Mouse (Mus musculus): ENCODE data around the gene Lce1b. TPM values are rescaled to one million over a fixed set of nuclear protein-coding genes. Genes with fewer than 3 reads are reported as not detected.
"Not testable (repeated sequence)": the region's sequence is repeated elsewhere in the genome, so short reads cannot be mapped to it uniquely, and the experiment has no call there.

The Lce1b gene
- not detected in 2 replicates for polyA plus RNA-seq (2012; rRNA removed)

DNA sequence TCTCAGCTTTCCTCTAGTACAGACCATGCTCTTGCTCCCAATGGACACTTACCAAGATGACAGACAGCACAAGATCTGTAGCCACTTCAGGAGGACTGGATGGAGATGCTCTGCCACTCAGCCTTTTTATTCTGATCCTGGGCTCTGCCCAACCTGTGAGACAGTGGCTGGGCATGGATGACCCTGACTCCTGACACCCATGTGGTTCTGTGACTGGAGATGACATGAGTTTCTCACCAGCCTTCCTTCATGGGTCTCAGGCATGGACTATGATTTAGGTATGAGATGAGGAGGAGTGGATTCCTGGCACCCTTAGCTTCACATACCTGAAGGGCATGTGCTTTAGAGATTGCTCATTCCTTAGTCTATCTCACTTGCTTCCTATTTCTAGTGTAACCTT, at the start of gene Lce1b:
Gene Lce1b, minus strand, starts transcription at position 101 of the 400 bp plus-strand sequence.
- H3K27ac ChIP-seq (ENCODE audit: insufficient read depth, low read depth, low read length): no peak within 1 kb of the TSS
- no peaks in the 10 kb centered on the region for H3K36me3 ChIP-seq (ENCODE audit: control insufficient read depth, insufficient read depth, low read length)
- H3K4me1 ChIP-seq (ENCODE audit: control insufficient read depth, insufficient read depth, low read length): no peaks in the 10 kb centered on the region
- no peak for DNase-seq
- H3K4me3 ChIP-seq (ENCODE audit: insufficient read depth, low read depth, low read length): no peak within 1 kb of the TSS
- no peak for TF ChIP-seq CTCF (conservative IDR thresholded peaks at IDR 0.05; ENCODE audit: insufficient read depth, insufficient read length, low read depth, low read length)
- no peak for TF ChIP-seq POLR2A (IDR thresholded peaks at IDR 0.05; ENCODE audit: low read depth, low read length)
- no peaks in the 10 kb centered on the region for H3K27me3 ChIP-seq (replicated peaks; ENCODE audit: control insufficient read depth, insufficient read depth, low read length)

DNA sequence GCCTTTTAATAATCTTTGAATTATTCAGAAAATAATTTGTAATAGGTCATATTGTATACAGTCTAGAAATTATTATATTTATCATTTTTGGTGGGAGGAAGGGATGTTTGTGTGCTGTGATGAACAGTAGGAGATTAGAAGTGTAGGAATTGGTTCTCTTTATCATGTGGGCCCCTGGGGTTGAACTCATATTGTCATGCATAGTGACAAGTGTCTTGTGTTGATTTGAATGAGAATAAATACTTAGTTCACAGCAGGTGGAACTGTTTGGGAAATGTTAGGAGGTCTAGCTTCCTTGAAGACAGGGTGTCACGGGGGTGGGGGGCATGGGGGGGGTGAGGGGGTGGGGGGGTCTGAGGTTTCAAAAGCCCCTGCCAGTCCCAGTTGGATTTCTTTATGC, 37.9 kb upstream of the Lce1b start:
- H3K27ac ChIP-seq (ENCODE audit: insufficient read depth, low read depth, low read length): no peak overlapping the region
- TF ChIP-seq POLR2A (IDR thresholded peaks at IDR 0.05; ENCODE audit: low read depth, low read length) (no peak), CTCF (conservative IDR thresholded peaks at IDR 0.05; ENCODE audit: insufficient read depth, insufficient read length, low read depth, low read length) (no peak)
- WGBS: 18% methylated on average over 1 of the region's 1 CpGs
- H3K4me3 ChIP-seq (ENCODE audit: insufficient read depth, low read depth, low read length): no peak overlapping the region
- H3K36me3 ChIP-seq (ENCODE audit: control insufficient read depth, insufficient read depth, low read length): no peaks in the 10 kb centered on the region
- no peak for DNase-seq
- no peaks in the 10 kb centered on the region for H3K4me1 ChIP-seq (ENCODE audit: control insufficient read depth, insufficient read depth, low read length)
- no peaks in the 10 kb centered on the region for H3K27me3 ChIP-seq (replicated peaks; ENCODE audit: control insufficient read depth, insufficient read depth, low read length)

GRCm38 (mm10) chr3:92691688-92692087, 35.0 kb upstream of the Lce1b start:
- Histone ChIP-seq H3K27me3 (replicated peaks; ENCODE audit: control insufficient read depth, insufficient read depth, low read length) (no peaks in the 10 kb centered on the region), H3K36me3 (ENCODE audit: control insufficient read depth, insufficient read depth, low read length) (no peaks in the 10 kb centered on the region), H3K4me1 (ENCODE audit: control insufficient read depth, insufficient read depth, low read length) (no peaks in the 10 kb centered on the region), H3K4me3 (ENCODE audit: insufficient read depth, low read depth, low read length) (no peak overlapping the region), H3K27ac (ENCODE audit: insufficient read depth, low read depth, low read length) (no peak overlapping the region)
- DNase-seq: no peak
- TF ChIP-seq POLR2A (IDR thresholded peaks at IDR 0.05; ENCODE audit: low read depth, low read length): no peak
- TF ChIP-seq CTCF (conservative IDR thresholded peaks at IDR 0.05; ENCODE audit: insufficient read depth, insufficient read length, low read depth, low read length): no peak

- 78% methylated on average over 16 of the region's 16 CpGs for WGBS
- H3K27ac ChIP-seq (ENCODE audit: insufficient read depth, low read depth, low read length): not testable (repeated sequence)
- DNase-seq: peak; percentile 15
Measured at GRCm38 (mm10) chr3:92689154-92689553, 32.4 kb upstream of the Lce1b start.

GRCm38 (mm10) chr3:92687110-92687509, 30.4 kb upstream of the Lce1b start, which contains the start of gene Lce1d:
Gene Lce1d (minus strand): TSS chr3:92687210.
- 65% methylated on average over 2 of the region's 2 CpGs for WGBS
- no peaks in the 10 kb centered on the region for H3K36me3 ChIP-seq (ENCODE audit: control insufficient read depth, insufficient read depth, low read length)
- H3K27me3 ChIP-seq (replicated peaks; ENCODE audit: control insufficient read depth, insufficient read depth, low read length): no peaks in the 10 kb centered on the region
- no peaks in the 10 kb centered on the region for H3K4me1 ChIP-seq (ENCODE audit: control insufficient read depth, insufficient read depth, low read length)
- no peak within 1 kb of the TSS for H3K4me3 ChIP-seq (ENCODE audit: insufficient read depth, low read depth, low read length)
- H3K27ac ChIP-seq (ENCODE audit: insufficient read depth, low read depth, low read length): no peak within 1 kb of the TSS
- no peak for DNase-seq
- TF ChIP-seq POLR2A (IDR thresholded peaks at IDR 0.05; ENCODE audit: low read depth, low read length): no peak
- no peak for TF ChIP-seq CTCF (conservative IDR thresholded peaks at IDR 0.05; ENCODE audit: insufficient read depth, insufficient read length, low read depth, low read length)

More at GRCm38 (mm10) chr3:92689154-92689553, 32.4 kb upstream of the Lce1b start:
- not testable (repeated sequence) for H3K4me1 ChIP-seq (ENCODE audit: control insufficient read depth, insufficient read depth, low read length); H3K36me3 ChIP-seq (ENCODE audit: control insufficient read depth, insufficient read depth, low read length); H3K27me3 ChIP-seq (replicated peaks; ENCODE audit: control insufficient read depth, insufficient read depth, low read length); H3K4me3 ChIP-seq (ENCODE audit: insufficient read depth, low read depth, low read length)

DNA sequence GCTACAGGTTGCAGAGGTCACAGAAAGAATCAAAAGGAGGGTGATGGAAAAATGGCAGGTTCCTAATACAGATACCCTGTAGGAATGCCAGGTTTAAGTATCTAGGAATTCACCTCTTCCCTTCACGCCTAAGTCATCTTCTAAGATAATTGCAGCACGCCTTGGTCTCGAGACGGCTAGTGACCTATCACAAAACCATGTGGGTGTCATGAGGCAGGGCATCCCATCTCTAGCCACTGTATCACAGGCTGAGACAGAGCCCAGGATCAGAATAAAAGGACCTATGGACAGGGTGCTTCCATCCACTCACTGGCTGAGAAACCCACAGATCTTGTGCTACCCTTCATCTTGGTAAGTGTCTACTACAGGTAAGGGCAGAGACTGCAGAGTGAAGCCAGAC, 22.2 kb upstream of the Lce1b start, which contains the start of gene Lce1c:
Gene Lce1c, plus strand, starts transcription at position 301 of the 400 bp plus-strand sequence.
- no peaks in the 10 kb centered on the region for H3K36me3 ChIP-seq (ENCODE audit: control insufficient read depth, insufficient read depth, low read length)
- TF ChIP-seq CTCF (conservative IDR thresholded peaks at IDR 0.05; ENCODE audit: insufficient read depth, insufficient read length, low read depth, low read length) (no peak), POLR2A (IDR thresholded peaks at IDR 0.05; ENCODE audit: low read depth, low read length) (no peak)
- no peaks in the 10 kb centered on the region for H3K4me1 ChIP-seq (ENCODE audit: control insufficient read depth, insufficient read depth, low read length)
- no peak for DNase-seq
- WGBS: 79% methylated on average over 4 of the region's 4 CpGs
- no peak within 1 kb of the TSS for H3K4me3 ChIP-seq (ENCODE audit: insufficient read depth, low read depth, low read length)
- H3K27me3 ChIP-seq (replicated peaks; ENCODE audit: control insufficient read depth, insufficient read depth, low read length): no peaks in the 10 kb centered on the region
- H3K27ac ChIP-seq (ENCODE audit: insufficient read depth, low read depth, low read length): no peak within 1 kb of the TSS

- H3K36me3 ChIP-seq (ENCODE audit: control insufficient read depth, insufficient read depth, low read length): no peaks in the 10 kb centered on the region
- no peak within 1 kb of the TSS for H3K27ac ChIP-seq (ENCODE audit: insufficient read depth, low read depth, low read length)
- H3K27me3 ChIP-seq (replicated peaks; ENCODE audit: control insufficient read depth, insufficient read depth, low read length): no peaks in the 10 kb centered on the region
- TF ChIP-seq POLR2A (IDR thresholded peaks at IDR 0.05; ENCODE audit: low read depth, low read length) (no peak), CTCF (conservative IDR thresholded peaks at IDR 0.05; ENCODE audit: insufficient read depth, insufficient read length, low read depth, low read length) (no peak)
- H3K4me3 ChIP-seq (ENCODE audit: insufficient read depth, low read depth, low read length): no peak within 1 kb of the TSS
- H3K4me1 ChIP-seq (ENCODE audit: control insufficient read depth, insufficient read depth, low read length): no peaks in the 10 kb centered on the region
- no peak for DNase-seq
Measured at GRCm38 (mm10) chr3:92670215-92670614, 13.5 kb upstream of the Lce1b start, which contains the start of gene Lce1a2. Gene Lce1a2 (minus strand): TSS chr3:92670315.

- Histone ChIP-seq H3K27ac (ENCODE audit: insufficient read depth, low read depth, low read length) (no peak within 1 kb of the TSS), H3K36me3 (ENCODE audit: control insufficient read depth, insufficient read depth, low read length) (no peaks in the 10 kb centered on the region), H3K4me3 (ENCODE audit: insufficient read depth, low read depth, low read length) (no peak within 1 kb of the TSS), H3K27me3 (replicated peaks; ENCODE audit: control insufficient read depth, insufficient read depth, low read length) (no peaks in the 10 kb centered on the region), H3K4me1 (ENCODE audit: control insufficient read depth, insufficient read depth, low read length) (no peaks in the 10 kb centered on the region)
- no peak for TF ChIP-seq POLR2A (IDR thresholded peaks at IDR 0.05; ENCODE audit: low read depth, low read length)
- no peak for DNase-seq
- 79% methylated on average over 1 of the region's 1 CpGs for WGBS
Measured at GRCm38 (mm10) chr3:92648207-92648606, 8.5 kb downstream of the Lce1b start, which contains the start of gene Lce1a1. Gene Lce1a1 (minus strand): TSS chr3:92648307.

Measured in kidney, adult 2 months (tissue).